Mouse (Mus musculus) embryo, embryonic 10 days (tissue): ENCODE measurements around the gene Serpinb5.
A peak's percentile ranks its signal among the peaks of the same experiment; 100 is the strongest.
"Not testable (repeated sequence)": the region's sequence is repeated elsewhere in the genome, so short reads cannot be mapped to it uniquely, and the experiment has no call there.

Experiments used
- DNase-seq: peaks from one replicate; pipeline ENCODE4 v3.0.0-alpha.2; 2015; ENCODE audit warnings: low spot score

The Serpinb5 gene

GRCm38 (mm10) chr1:106860847-106861246, at the start of gene Serpinb5:
Serpinb5 (plus strand) TSS chr1:106861173.
- DNase-seq: no peak

- no peak for DNase-seq
Measured at GRCm38 (mm10) chr1:106814864-106815263, 46.1 kb upstream of the Serpinb5 start.

GRCm38 (mm10) chr1:106815265-106815664, 45.7 kb upstream of the Serpinb5 start:
- no peak for DNase-seq

GRCm38 (mm10) chr1:106816766-106817165, 44.2 kb upstream of the Serpinb5 start:
- no peak for DNase-seq

- peak; percentile 44 for DNase-seq
Measured at GRCm38 (mm10) chr1:106818323-106818722, 42.6 kb upstream of the Serpinb5 start.

- no peak for DNase-seq
Measured at GRCm38 (mm10) chr1:106822297-106822696, 38.7 kb upstream of the Serpinb5 start.

- DNase-seq: no peak
Measured at GRCm38 (mm10) chr1:106828784-106829183, 32.2 kb upstream of the Serpinb5 start.

GRCm38 (mm10) chr1:106865543-106865942, 4.6 kb downstream of the Serpinb5 start:
- DNase-seq: no peak

- no peak for DNase-seq
Measured at GRCm38 (mm10) chr1:106866029-106866428, 5.1 kb downstream of the Serpinb5 start.

- no peak for DNase-seq
Measured at GRCm38 (mm10) chr1:106866768-106867167, 5.8 kb downstream of the Serpinb5 start.

GRCm38 (mm10) chr1:106869986-106870385, 9.0 kb downstream of the Serpinb5 start:
- DNase-seq: no peak

GRCm38 (mm10) chr1:106875193-106875886, 14.4 kb downstream of the Serpinb5 start:
- DNase-seq: no peak

GRCm38 (mm10) chr1:106876147-106876546, 15.2 kb downstream of the Serpinb5 start:
- DNase-seq: no peak

- DNase-seq: no peak
Measured at GRCm38 (mm10) chr1:106882723-106883122, 21.8 kb downstream of the Serpinb5 start.

- DNase-seq: no peak
Measured at GRCm38 (mm10) chr1:106883369-106883768, 22.4 kb downstream of the Serpinb5 start.

GRCm38 (mm10) chr1:106883812-106884211, 22.8 kb downstream of the Serpinb5 start:
- DNase-seq: no peak

- not testable (repeated sequence) for DNase-seq
Measured at GRCm38 (mm10) chr1:106895142-106895541, 34.2 kb downstream of the Serpinb5 start.

GRCm38 (mm10) chr1:106901406-106901805, 40.4 kb downstream of the Serpinb5 start:
- DNase-seq: peak; percentile 81

GRCm38 (mm10) chr1:106931954-106932353, 71.0 kb downstream of the Serpinb5 start:
- no peak for DNase-seq
